Mouse (Mus musculus) embryo, embryonic 11.5 days (tissue): ENCODE data around the gene Prkag3.

Source experiments
- DNase-seq: peaks from one replicate; pipeline ENCODE4 v3.0.0-alpha.2; 2012; ENCODE audit warnings: low read depth, low spot score

Gene Prkag3

DNA sequence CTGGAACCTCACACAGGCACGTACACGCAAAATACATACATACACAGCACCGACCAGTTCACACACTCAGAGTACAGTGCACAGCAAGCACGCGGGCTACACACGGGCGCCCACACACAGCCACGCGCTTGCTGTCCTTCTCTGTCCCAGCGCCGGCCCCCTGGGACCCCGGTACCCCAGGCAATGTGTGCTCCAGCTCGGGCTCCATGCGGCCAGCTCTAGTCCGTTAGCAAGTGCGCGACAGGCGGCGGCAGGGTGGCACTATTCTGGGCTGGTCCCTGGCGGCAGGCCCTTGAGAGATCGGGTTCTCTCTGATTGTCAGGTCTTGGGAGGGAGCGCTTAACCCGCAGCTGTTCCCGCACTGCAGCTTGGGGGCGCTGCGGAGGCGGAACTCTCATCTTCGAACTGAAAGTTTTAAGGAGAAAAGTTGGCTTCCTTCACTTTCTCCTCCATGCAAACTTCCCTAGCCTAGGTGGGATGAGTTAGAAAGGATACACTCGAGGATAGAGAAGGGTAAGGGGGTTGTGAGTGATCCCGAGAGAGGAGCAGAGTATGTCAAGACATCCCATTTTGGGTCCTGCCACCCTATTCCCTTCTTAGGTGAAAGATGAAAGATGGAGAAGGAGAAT, at the start of gene Prkag3:
Gene Prkag3 (minus strand): TSS at position 579 of the 629 bp plus-strand sequence.
- no peak for DNase-seq

DNA sequence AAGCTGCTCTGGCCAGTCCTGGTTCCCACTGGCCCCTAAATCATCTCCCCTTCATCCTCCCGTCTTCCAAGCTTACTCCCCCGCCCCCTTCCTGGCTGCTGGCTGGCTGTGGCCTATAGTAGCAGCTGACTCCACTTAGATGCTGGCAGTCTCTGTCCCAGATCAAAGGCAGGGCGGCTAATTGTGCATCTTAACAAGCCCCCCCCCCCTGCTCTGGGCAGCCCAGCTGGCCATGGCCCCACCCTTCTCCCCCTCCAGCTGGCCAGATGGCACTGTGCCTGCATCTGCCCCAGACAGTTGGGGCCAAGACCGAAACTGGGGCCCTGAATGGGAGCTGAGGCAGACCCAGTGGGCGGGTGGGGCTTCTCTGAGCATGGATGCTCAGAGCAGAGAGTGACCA, 48.4 kb upstream of the Prkag3 start:
- DNase-seq, result peak; percentile 63

DNA sequence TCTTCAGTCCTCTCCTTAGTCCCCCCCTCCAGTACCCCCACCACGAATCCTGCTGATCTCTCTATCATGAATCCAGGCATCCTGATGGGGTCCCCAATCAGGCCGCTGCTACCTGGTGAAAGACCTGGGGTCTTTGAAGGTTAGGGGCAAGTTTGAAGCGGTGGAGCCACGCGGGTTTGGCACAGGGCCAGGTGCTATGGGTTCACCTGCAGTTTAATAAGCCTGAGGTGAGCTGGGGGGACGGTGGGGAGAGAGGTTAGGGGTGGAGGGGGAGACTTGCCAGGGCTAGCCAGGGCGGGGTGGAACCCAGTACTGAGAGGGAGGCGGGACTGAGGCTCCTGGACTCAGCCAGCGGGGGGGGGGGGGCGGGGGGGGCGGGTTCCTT, 46.1 kb upstream of the Prkag3 start:
- DNase-seq, result no peak

DNA sequence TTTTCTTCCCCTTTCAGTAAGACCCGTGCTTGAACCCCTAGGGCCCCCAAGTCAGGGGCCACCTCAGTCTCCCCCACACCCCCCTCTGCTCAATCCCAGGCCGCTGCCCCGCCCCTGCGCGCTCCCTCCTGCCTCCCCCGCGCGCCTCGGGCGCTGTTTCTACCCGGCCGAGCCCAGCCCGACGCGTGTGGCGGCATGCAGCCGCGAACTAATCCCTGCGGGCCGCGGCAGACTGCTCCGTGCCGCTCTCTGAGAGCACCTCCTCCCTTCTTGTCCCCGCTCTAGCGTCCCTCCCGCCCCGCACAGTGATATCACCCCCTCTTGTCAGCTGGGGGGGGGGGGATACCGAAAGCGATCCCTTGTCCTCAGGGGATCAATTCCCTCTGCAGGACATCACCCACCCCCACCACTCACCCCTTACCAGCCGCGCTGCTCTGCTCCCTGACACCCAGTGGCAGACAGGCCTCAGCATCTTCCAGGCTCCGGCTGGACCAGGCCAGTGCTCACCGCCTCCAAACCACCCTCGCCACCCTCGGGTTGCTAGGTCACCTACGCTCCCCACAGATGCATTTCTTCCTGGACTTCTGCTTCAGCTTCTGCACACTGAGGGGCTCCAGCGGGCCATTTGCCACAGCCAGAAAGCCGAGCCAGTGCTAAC, 45.6 kb upstream of the Prkag3 start:
- no peak for DNase-seq

DNA sequence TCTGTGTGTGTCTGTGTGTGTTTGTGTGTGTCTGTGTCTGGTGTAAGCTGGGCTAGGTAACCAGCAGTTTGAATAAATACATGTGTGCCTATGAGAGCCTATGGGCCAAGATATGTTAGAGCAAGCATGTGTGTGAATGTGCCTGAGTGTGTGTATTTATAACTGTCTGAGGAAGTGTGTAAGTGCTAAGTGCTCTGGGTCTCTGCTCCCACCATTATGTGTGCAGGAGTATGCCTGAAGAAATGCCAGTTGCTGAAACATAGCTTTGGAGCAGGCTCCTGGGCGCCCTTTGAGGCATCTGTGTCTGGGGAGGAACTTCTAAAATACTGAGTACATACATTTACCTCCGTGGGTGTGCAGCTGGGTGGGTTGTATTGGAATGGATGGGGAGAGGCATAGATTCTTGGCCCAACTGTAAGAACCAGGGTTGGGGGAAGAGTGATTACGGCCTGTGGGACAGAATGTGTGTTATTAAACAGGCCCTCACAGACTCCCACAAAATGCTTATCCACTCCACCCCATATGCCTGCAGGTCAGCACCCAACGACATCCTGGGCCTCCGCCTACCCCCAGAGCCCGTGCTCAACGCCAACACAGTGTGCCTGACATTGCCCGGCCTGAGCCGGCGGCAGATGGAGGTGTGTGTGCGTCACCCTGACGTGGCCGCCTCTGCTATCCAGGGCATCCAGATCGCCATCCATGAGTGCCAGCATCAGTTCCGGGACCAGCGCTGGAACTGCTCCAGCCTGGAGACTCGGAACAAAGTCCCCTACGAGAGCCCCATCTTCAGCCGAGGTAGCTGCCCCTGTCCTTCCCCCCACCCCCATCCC, 44.0 kb upstream of the Prkag3 start:
- DNase-seq, result no peak

DNA sequence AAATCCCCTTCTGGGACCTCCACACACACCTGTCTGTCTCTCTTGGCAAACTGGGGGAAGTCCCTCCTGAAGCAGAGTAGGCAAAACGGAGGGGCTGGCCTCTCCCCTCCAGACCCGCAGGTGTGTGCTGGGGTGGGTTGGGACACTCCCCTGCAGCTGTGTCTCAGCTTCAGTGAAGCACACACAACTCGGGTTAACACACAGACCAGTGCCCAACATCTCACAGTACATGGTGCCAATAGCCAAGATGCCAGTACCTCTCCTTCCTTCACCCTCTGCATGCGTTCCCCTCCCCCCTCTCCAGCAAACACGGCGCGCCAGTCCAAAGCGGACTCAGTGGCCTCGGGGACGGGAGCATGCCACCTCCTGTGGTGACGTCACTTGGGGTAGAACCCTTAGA, 42.2 kb upstream of the Prkag3 start, which contains the start of gene Wnt10a:
Gene Wnt10a (plus strand): TSS at position 268 of the 400 bp plus-strand sequence.
- DNase-seq, result no peak

DNA sequence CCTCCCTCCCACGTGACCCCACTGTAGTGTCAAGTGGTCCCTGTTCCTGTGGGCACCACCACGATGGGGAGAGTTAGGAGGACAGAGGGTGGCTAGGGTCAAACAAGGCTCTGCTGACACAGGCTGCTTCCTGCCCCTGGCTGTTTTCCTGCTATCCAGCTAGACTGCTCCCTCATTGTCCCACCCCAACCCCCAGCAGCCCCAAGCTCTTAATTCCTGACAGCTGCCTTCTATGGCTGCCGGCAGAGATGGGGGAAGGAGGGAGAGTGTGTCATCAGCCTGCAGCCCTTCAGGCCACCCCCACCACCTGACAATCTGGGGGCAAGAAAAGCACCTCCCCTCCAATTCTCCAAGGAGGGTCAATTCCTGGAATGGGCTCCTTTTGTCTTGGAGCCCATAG, 41.1 kb upstream of the Prkag3 start:
- no peak for DNase-seq

DNA sequence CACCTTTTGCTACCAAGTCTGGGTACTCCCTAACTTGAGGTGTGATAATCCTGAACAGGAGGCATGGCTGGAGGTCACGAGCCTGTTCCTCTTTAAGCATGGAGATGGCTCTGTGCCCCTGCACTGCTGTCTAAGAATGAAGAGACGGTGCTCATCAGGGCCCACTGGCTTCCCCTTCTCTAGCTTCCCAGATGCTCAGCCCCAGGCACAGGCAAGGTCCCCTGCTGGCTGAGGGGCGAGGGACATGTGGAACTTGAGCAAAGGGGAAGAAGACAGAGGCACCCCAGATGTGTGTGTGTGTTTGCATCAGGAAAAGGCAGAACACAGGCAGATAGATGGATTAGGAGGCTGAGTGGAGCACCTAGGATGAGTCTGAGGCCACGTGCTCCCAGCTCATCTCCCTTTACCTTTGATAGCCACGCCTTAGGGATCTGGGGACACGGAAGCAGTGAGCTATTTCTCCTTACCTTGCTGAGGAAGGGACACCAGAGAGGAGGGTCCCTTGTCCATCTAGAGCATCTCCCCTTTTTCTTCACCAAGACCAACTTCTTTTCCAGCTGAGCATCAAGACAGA, 39.7 kb upstream of the Prkag3 start:
- DNase-seq, result no peak

DNA sequence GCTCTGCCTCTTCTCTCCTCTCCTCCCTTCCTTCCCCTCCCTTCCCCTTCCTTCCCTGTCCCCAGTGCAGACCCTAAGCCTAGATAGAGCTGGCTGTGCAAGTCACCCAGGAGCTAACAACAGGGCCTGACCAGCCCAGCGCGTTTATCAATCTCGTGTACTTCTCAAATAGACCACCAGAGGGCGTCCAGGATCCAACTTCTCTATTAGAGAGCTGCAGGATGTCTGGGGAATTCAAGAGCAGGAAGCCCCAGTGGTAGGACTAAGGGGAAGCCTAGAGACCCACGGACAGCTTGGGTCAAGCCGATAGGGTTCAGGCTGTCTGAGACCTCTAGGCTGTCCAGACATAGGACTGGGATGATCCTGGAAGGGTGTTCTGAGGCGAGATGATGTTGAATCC, 38.8 kb upstream of the Prkag3 start:
- peak; percentile 71 for DNase-seq

DNA sequence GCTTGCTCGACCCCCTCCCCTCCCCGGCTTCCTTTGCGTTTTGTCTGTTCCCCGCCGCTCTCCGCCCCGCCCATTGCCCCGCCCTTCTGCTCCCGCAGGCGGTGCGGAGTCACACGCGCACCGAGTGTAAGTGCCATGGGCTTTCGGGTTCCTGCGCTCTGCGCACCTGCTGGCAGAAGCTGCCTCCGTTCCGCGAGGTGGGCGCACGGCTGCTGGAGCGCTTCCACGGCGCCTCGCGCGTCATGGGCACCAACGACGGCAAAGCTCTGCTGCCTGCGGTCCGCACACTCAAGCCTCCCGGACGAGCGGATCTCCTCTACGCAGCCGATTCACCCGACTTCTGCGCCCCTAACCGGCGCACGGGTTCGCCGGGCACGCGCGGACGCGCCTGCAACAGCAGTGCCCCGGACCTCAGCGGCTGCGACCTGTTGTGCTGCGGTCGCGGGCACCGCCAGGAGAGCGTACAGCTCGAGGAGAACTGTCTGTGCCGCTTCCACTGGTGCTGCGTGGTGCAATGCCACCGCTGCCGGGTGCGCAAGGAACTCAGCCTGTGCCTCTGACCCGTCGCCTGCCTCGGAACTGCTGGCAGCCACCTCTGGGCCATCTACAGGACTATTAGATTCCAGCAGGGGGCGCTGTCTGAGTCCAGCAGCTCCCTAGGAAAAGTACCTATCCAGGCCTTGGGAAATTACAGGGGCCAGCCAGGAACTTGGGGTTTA, 35.2 kb upstream of the Prkag3 start:
- peak; percentile 55 for DNase-seq

DNA sequence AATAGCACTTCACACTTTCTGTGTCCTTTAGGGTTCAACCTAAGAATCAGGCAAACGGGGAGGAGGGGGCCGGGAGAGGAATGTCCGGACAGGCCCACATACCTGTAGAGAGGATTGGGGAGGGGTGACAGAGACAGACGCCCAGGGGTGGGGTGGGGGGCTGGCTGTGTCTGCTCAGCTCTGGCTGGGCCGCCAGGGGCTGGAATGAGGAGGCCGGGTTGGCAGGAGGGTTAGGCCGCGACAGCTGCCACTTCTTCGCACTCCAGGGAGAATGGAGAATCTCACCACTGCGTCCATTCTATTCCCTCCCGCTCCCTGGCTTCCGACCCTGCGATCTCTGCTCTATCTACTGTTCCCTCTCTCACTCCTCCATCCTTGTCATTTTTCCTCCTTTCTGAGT, 34.5 kb upstream of the Prkag3 start:
- DNase-seq, result no peak

DNA sequence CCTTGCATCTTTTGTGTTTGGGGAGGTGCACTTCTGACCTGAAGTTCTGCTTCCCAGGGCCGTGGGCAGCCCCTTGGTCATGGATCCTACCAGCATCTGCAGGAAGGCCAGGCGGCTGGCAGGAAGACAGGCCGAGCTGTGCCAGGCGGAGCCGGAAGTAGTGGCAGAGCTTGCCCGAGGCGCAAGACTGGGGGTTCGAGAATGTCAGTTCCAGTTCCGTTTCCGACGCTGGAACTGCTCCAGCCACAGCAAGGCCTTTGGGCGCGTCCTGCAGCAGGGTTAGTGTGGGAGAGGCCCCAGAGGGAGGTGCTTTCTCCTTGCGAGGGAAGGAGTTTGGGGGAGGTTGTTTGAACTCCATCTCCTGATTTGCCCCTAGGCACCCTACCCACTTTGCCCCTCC, 33.0 kb upstream of the Prkag3 start:
- no peak for DNase-seq

DNA sequence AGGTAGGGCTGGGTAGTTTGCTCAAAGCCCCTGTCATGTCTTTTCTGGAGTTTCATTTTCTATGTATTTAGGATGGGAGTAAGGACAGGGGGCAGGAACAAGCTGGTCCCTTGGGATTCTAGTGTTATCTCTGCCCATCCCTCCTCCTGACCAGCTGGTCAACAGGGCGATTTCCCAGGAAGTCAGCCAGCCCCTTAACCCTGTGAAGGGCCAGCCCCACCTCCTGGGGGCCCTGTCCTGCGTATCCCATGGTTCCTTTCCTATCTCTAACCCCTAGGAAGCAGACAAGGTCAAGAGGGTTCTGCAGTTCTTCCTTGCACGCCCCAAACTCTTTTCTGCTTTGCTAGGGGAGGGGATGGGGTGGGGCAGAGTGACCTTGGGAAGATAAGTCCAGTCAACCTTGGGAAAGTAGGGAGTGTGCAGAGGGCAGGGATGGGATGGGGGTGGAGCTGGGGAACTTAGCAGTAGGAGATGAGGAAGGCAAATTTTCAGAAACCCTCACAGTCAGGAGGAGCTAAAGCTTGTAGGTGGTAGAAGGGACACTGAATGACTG, 30.0 kb upstream of the Prkag3 start:
- no peak for DNase-seq

DNA sequence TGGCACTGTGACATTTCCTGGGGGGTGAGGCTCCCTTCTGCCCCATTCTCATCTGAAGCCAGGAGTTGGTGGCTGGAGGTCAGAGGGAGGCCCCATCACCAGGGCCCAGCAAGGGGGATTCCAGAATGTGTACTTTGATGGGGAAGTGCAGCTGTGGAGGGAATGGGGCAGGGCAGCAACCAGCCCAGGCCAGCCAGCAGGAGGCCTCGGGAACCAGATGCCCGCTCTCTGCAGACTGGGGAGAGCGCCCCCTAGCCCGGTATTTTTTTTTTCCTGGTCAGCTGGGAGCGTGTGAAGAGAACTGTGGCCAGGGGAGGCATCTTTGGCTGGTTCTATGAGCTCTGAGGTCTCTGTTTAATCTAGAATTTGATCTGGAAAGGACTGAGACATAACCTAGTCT, 26.8 kb upstream of the Prkag3 start:
- no peak for DNase-seq

DNA sequence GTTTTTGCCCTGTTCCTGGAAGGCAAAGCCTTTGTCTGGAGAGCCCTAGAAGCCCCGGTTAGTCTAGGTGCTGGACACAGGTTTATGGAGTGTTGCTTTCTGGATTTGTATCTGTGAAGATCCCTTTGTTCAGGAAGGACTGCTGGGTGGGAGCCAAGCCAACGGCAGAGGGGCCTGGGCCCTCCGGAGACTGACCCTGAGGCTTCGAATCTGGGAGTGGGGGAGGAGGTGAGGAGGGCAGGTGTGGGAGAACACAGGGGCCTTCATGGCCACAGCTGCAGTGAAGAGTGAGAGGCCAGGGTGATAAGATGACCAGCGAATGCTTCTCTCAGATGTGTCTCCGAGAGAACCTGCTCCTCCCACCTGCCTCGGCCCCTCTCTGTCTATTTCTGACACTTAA, 25.0 kb upstream of the Prkag3 start:
- DNase-seq, result no peak

DNA sequence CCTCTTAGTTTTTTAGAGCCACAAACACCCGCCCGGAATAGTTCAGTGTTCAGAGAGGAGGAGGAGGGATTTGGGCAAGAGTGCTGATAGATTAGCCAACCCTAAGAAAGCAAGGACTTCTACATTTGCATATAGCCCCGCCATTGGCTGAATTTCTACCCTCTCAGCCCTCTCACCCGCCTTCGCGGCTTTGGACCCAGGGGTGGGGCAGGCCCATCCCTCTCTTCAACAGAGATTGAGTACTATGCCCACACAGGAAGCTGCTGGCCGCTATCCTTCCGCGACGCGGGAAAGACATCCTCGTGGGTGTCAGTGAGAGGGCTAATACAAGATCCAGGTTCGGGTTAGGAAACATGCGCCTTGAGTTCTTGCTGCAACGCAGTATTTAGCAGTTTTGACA, 24.1 kb upstream of the Prkag3 start:
- peak; percentile 61 for DNase-seq

DNA sequence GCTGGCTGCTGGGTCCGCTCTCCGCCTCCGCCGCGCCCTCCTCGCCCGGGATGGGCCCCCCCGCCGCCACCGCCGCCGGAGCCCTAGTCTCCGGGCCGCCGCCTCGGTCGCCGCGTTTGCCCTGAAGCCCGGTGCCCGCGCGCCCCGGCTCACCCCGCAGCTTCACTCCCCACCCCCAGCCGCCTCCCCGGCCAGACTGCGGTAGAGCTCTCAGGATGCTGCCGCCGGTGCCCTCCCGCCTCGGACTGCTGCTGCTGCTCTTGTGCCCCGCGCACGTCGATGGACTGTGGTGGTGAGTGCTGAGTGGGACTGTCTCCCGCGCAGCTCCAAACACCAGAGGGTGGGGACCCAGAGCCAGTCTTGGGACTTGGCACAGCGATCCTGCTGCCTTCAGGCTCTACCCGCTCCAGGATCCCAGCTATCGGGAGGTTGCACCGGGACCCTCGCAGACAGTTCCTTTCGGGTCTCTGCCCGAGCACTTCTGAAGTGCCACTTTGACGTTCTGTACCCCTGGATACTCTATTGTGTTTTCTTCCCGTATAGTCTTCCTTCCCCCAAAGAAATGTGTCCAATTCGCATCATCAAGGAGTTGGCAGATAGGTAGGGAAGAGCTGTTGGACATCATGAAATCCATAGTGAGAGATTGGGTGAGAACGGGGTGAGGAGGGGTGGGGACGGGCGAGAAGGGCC, 23.1 kb upstream of the Prkag3 start:
- DNase-seq, result no peak

DNA sequence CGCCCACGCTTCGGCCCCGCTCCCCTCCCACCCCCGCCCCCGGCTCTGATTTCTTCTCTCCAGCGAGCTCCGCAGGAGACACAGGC, 22.7 kb upstream of the Prkag3 start, which contains the start of gene Wnt6:
Gene Wnt6 (plus strand): TSS at position 48 of the 86 bp plus-strand sequence.
- DNase-seq, result no peak

DNA sequence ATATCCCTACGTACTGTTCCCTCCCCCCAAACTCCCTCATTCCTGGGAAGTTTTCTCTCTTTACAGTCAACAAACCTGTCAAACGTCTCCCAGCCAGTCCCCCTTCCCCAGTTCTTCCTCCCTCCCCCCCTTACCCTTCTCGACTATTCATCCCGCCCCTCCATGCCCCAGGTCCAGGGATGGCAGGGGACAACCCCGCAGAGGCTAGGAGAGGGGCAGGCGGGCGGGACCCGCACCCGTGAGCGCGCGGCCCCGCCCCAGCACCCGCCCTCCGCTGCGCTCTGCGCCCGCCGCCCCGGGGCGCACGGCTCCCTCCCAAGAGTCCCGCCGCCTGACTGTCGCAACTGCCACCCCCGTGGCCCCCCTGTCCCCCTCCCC, 22.4 kb upstream of the Prkag3 start:
- DNase-seq, result no peak

DNA sequence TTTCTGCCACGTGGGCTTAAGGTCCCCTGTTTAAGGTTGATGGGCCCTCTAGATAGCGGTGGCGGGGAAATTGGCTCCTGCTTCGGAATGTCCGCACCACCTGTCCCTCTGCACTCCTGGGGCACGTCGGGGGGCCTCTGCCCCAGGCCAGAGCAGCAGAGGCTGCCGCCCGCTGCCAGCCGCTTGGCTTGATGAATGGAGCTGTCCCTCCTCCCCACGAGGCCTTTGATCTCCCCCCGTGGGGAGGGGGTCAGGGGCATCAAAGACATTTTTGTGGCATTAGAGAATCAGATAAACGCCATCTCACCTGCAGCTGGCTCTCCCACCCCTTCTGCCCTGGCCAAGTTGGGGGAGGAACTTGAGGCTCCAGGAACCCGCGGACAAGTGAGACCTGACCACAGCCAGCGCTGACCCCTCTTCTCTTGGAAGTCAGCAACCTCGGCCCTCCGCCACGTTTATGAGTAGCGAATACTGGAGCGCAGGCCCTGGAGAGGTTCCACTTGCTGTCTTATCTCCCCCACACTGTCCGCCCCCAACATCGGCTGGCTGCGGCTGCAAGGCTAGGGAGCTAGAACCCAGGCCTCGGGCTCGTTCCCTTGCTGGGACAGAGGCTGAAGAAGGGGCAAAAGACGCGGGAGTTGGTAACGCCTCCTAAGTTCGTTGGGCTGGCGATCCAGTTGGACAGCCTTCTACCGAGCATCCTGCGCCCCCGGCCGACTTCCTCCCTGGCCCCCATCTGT, 21.9 kb upstream of the Prkag3 start:
- no peak for DNase-seq

DNA sequence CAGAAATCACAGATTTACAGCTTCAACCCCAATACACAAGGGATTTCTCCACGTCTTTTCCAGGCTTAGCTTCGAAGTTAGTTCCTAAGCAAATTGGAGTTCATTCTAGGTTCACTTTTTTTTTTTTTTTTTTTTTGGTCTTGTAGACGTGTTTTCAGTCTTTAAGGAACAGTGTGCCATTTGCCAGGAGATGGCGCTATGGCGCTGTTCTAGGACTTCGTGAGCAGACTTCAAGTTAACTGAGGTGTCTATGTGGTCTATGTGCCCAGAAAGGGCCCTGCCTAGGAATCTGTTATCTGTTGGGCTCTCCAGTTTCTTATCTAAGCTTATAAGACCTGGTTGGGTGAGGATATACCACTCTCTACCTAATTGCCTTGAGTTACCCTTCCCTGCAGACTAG, 14.1 kb upstream of the Prkag3 start:
- DNase-seq, result peak; percentile 79
